Mouse (Mus musculus): ENCODE results near the gene Bcl3. TPM values are rescaled to one million over a fixed set of nuclear protein-coding genes. Genes with fewer than 3 reads are reported as not detected.
A peak's percentile ranks its signal among the peaks of the same experiment; 100 is the strongest.

Bcl3 gene
- polyA plus RNA-seq, 1 experiment, result 14.4 TPM

- 43% methylated on average over 15 of the region's 15 CpGs for WGBS
- Histone ChIP-seq H3K27ac (ENCODE audit: insufficient read depth, low read depth, low read length) (peak overlapping the region; percentile 80), H3K4me3 (ENCODE audit: insufficient read depth, low read depth, low read length) (peak overlapping the region; percentile 59; the same call in 1 of the 2 replicates), H3K27me3 (replicated peaks; ENCODE audit: control insufficient read depth, insufficient read depth, low read length) (no peaks in the 10 kb centered on the region), H3K4me1 (ENCODE audit: control insufficient read depth, insufficient read depth, low read length) (peaks cover 16% of the 10 kb centered on the region), H3K36me3 (ENCODE audit: control insufficient read depth, insufficient read depth, low read length) (no peaks in the 10 kb centered on the region)
- peak; percentile 57 for DNase-seq
- TF ChIP-seq CTCF (conservative IDR thresholded peaks at IDR 0.05; ENCODE audit: insufficient read depth, insufficient read length, low read depth, low read length), result no peak
Observed at GRCm38 (mm10) chr7:19817382-19818105, 5.0 kb downstream of the Bcl3 start.

GRCm38 (mm10) chr7:19816224-19816771 is 6.3 kb downstream of the Bcl3 start:
- Histone ChIP-seq H3K4me3 (ENCODE audit: insufficient read depth, low read depth, low read length) (peak overlapping the region; percentile 59), H3K4me1 (ENCODE audit: control insufficient read depth, insufficient read depth, low read length) (peaks cover 13% of the 10 kb centered on the region), H3K27ac (ENCODE audit: insufficient read depth, low read depth, low read length) (peak overlapping the region; percentile 80), H3K36me3 (ENCODE audit: control insufficient read depth, insufficient read depth, low read length) (no peaks in the 10 kb centered on the region), H3K27me3 (replicated peaks; ENCODE audit: control insufficient read depth, insufficient read depth, low read length) (no peaks in the 10 kb centered on the region)
- DNase-seq, result peak; percentile 96
- TF ChIP-seq POLR2A (IDR thresholded peaks at IDR 0.05; ENCODE audit: low read depth, low read length), result no peak
- no peak for TF ChIP-seq CTCF (conservative IDR thresholded peaks at IDR 0.05; ENCODE audit: insufficient read depth, insufficient read length, low read depth, low read length)
- WGBS, result 1% methylated on average over 28 of the region's 28 CpGs

- TF ChIP-seq CTCF (conservative IDR thresholded peaks at IDR 0.05; ENCODE audit: insufficient read depth, insufficient read length, low read depth, low read length), result no peak
- no peak for TF ChIP-seq POLR2A (IDR thresholded peaks at IDR 0.05; ENCODE audit: low read depth, low read length)
Observed at GRCm38 (mm10) chr7:19815296-19816223, 7.0 kb downstream of the Bcl3 start.

GRCm38 (mm10) chr7:19813579-19814122 is 8.9 kb downstream of the Bcl3 start:
- TF ChIP-seq CTCF (conservative IDR thresholded peaks at IDR 0.05; ENCODE audit: insufficient read depth, insufficient read length, low read depth, low read length) (no peak), POLR2A (IDR thresholded peaks at IDR 0.05; ENCODE audit: low read depth, low read length) (no peak)
- Histone ChIP-seq H3K4me1 (ENCODE audit: control insufficient read depth, insufficient read depth, low read length) (peaks cover 13% of the 10 kb centered on the region), H3K27me3 (replicated peaks; ENCODE audit: control insufficient read depth, insufficient read depth, low read length) (no peaks in the 10 kb centered on the region), H3K27ac (ENCODE audit: insufficient read depth, low read depth, low read length) (no peak overlapping the region), H3K4me3 (ENCODE audit: insufficient read depth, low read depth, low read length) (no peak overlapping the region), H3K36me3 (ENCODE audit: control insufficient read depth, insufficient read depth, low read length) (no peaks in the 10 kb centered on the region)
- DNase-seq, result no peak
- 86% methylated on average over 6 of the region's 6 CpGs for WGBS

More at GRCm38 (mm10) chr7:19815296-19816223, 7.0 kb downstream of the Bcl3 start:
- Histone ChIP-seq H3K4me1 (ENCODE audit: control insufficient read depth, insufficient read depth, low read length) (peaks cover 13% of the 10 kb centered on the region), H3K4me3 (ENCODE audit: insufficient read depth, low read depth, low read length) (peak overlapping the region; percentile 59), H3K27ac (ENCODE audit: insufficient read depth, low read depth, low read length) (peak overlapping the region; percentile 21; the same call in 1 of the 2 replicates), H3K27me3 (replicated peaks; ENCODE audit: control insufficient read depth, insufficient read depth, low read length) (no peaks in the 10 kb centered on the region), H3K36me3 (ENCODE audit: control insufficient read depth, insufficient read depth, low read length) (no peaks in the 10 kb centered on the region)
- DNase-seq, result no peak
- WGBS, result 40% methylated on average over 17 of the region's 17 CpGs

- WGBS, result 92% methylated on average over 4 of the region's 4 CpGs
- Histone ChIP-seq H3K27ac (ENCODE audit: insufficient read depth, low read depth, low read length) (no peak overlapping the region), H3K4me1 (ENCODE audit: control insufficient read depth, insufficient read depth, low read length) (peaks cover 13% of the 10 kb centered on the region), H3K4me3 (ENCODE audit: insufficient read depth, low read depth, low read length) (no peak overlapping the region), H3K27me3 (replicated peaks; ENCODE audit: control insufficient read depth, insufficient read depth, low read length) (no peaks in the 10 kb centered on the region), H3K36me3 (ENCODE audit: control insufficient read depth, insufficient read depth, low read length) (no peaks in the 10 kb centered on the region)
- DNase-seq, result no peak
- no peak for TF ChIP-seq POLR2A (IDR thresholded peaks at IDR 0.05; ENCODE audit: low read depth, low read length)
- TF ChIP-seq CTCF (conservative IDR thresholded peaks at IDR 0.05; ENCODE audit: insufficient read depth, insufficient read length, low read depth, low read length), result no peak
Observed at GRCm38 (mm10) chr7:19813161-19813560, 9.4 kb downstream of the Bcl3 start.

GRCm38 (mm10) chr7:19811114-19811513 is 11.5 kb downstream of the Bcl3 start:
- Histone ChIP-seq H3K27me3 (replicated peaks; ENCODE audit: control insufficient read depth, insufficient read depth, low read length) (no peaks in the 10 kb centered on the region), H3K27ac (ENCODE audit: insufficient read depth, low read depth, low read length) (no peak overlapping the region), H3K4me1 (ENCODE audit: control insufficient read depth, insufficient read depth, low read length) (peaks cover 4% of the 10 kb centered on the region), H3K36me3 (ENCODE audit: control insufficient read depth, insufficient read depth, low read length) (no peaks in the 10 kb centered on the region), H3K4me3 (ENCODE audit: insufficient read depth, low read depth, low read length) (no peak overlapping the region)
- TF ChIP-seq CTCF (conservative IDR thresholded peaks at IDR 0.05; ENCODE audit: insufficient read depth, insufficient read length, low read depth, low read length) (no peak), POLR2A (IDR thresholded peaks at IDR 0.05; ENCODE audit: low read depth, low read length) (no peak)
- WGBS, result 25% methylated on average over 22 of the region's 22 CpGs
- DNase-seq, result peak; percentile 89

Data from kidney, adult 2 months (tissue).